15 mouse cellular contexts compared by ENCODE assay signal in genomic region chr12:27646497-27647307, GRCm38 (mm10).
DNase-seq lines count a peak whose midpoint lies in the region; ATAC-seq and TF ChIP-seq lines count a peak whose summit lies in the region.
"Had no signal": no experiment of that assay in that cellular context is flagged by ENCODE, and none has a peak within 500 bp of the region (broad histone marks: within the 10 kb centered on the region; RNA-seq: fewer than 3 reads in every experiment).

No protein-coding gene starts in this region.

- H3K4me3 ChIP-seq in embryonic facial prominence, embryonic 15.5 days (replicated peaks), result no peak overlapping the region
- no peak overlapping the region for H3K4me3 ChIP-seq in forebrain, postnatal 0 days (ENCODE audit: low read depth, low read length)
- no peak overlapping the region for H3K4me3 ChIP-seq in midbrain, embryonic 16.5 days (ENCODE audit: low read depth, low read length)
- H3K4me3 ChIP-seq: left cerebral cortex, adult 2 months; liver, embryonic 15.5 days had no signal

- DNase-seq in layer of hippocampus, postnatal 10 days (ENCODE audit: low spot score in 2 of 2), result peak; percentile 9 to 16
- no peak for DNase-seq in layer of hippocampus, postnatal 36 days
- peak; percentile 70 for DNase-seq in forebrain, postnatal 0 days
- DNase-seq in adrenal gland, postnatal 25 days, result no peak
- DNase-seq in spleen, postnatal 36 days (ENCODE audit: low spot score in 2 of 2), result no peak
- DNase-seq: adrenal gland, postnatal 14 days; cerebellum, adult 8-10 months; gastrocnemius, postnatal 10 days; kidney, adult 2 months; thymus, postnatal 14 days had no signal

- TF ChIP-seq CTCF in forebrain, postnatal 0 days (IDR thresholded peaks at IDR 0.05; ENCODE audit: low read depth), result no peak

- no peaks in the 10 kb centered on the region for H3K9me3 ChIP-seq in embryonic facial prominence, embryonic 15.5 days (replicated peaks)
- H3K9me3 ChIP-seq in forebrain, postnatal 0 days (ENCODE audit: low read length), result no peaks in the 10 kb centered on the region
- H3K9me3 ChIP-seq in midbrain, embryonic 16.5 days (replicated peaks; ENCODE audit: control insufficient read depth, low read length, poor library complexity, severe bottlenecking), result no peaks in the 10 kb centered on the region
- H3K9me3 ChIP-seq: liver, embryonic 15.5 days had no signal

- no peak overlapping the region for H3K9ac ChIP-seq in embryonic facial prominence, embryonic 15.5 days
- no peak overlapping the region for H3K9ac ChIP-seq in forebrain, postnatal 0 days
- H3K9ac ChIP-seq in midbrain, embryonic 16.5 days (ENCODE audit: low read depth, low read length), result no peak overlapping the region
- H3K9ac ChIP-seq: liver, embryonic 15.5 days had no signal

- no peak overlapping the region for H3K27ac ChIP-seq in embryonic facial prominence, embryonic 15.5 days (replicated peaks)
- peak overlapping the region; percentile 51 for H3K27ac ChIP-seq in forebrain, postnatal 0 days (ENCODE audit: low read depth, low read length)
- no peak overlapping the region for H3K27ac ChIP-seq in midbrain, embryonic 16.5 days (ENCODE audit: low read length)
- H3K27ac ChIP-seq: left cerebral cortex, adult 2 months; liver, embryonic 15.5 days had no signal

- WGBS in embryonic facial prominence, embryonic 15.5 days, result 49% methylated on average over 11 of the region's 11 CpGs
- whole genome bisulfite sequencing in forebrain, postnatal 0 days, result 15% methylated on average over 11 of the region's 11 CpGs
- WGBS in midbrain, embryonic 16.5 days, result 40% methylated on average over 11 of the region's 11 CpGs

- no peaks in the 10 kb centered on the region for H3K27me3 ChIP-seq in embryonic facial prominence, embryonic 15.5 days
- H3K27me3 ChIP-seq in forebrain, postnatal 0 days (ENCODE audit: insufficient read depth, low read length), result no peaks in the 10 kb centered on the region
- no peaks in the 10 kb centered on the region for H3K27me3 ChIP-seq in midbrain, embryonic 16.5 days (ENCODE audit: control insufficient read depth, insufficient read depth, low read depth, low read length)
- H3K27me3 ChIP-seq: CH12.LX; liver, embryonic 15.5 days had no signal

- H3K36me3 ChIP-seq in embryonic facial prominence, embryonic 15.5 days, result no peaks in the 10 kb centered on the region
- no peaks in the 10 kb centered on the region for H3K36me3 ChIP-seq in forebrain, postnatal 0 days (ENCODE audit: insufficient read depth)
- no peaks in the 10 kb centered on the region for H3K36me3 ChIP-seq in midbrain, embryonic 16.5 days (ENCODE audit: control insufficient read depth, insufficient read depth, low read length)
- H3K36me3 ChIP-seq: liver, embryonic 15.5 days had no signal

- no peak overlapping the region for H3K4me2 ChIP-seq in embryonic facial prominence, embryonic 15.5 days (replicated peaks)
- H3K4me2 ChIP-seq in forebrain, postnatal 0 days (ENCODE audit: low read depth), result no peak overlapping the region
- H3K4me2 ChIP-seq in midbrain, embryonic 16.5 days (ENCODE audit: low read length), result no peak overlapping the region
- H3K4me2 ChIP-seq: liver, embryonic 15.5 days had no signal

- no peaks in the 10 kb centered on the region for H3K4me1 ChIP-seq in embryonic facial prominence, embryonic 15.5 days
- peaks cover 4% of the 10 kb centered on the region; the same call in 1 of the 2 replicates for H3K4me1 ChIP-seq in forebrain, postnatal 0 days (ENCODE audit: insufficient read depth)
- H3K4me1 ChIP-seq in midbrain, embryonic 16.5 days (ENCODE audit: control insufficient read depth, insufficient read depth, low read length), result no peaks in the 10 kb centered on the region
- H3K4me1 ChIP-seq: liver, embryonic 15.5 days had no signal

- 0 out of 2 replicates have a peak, but pooled peaks have one; percentile 34 for ATAC-seq in embryonic facial prominence, embryonic 15.5 days (ENCODE audit: insufficient number of reproducible peaks, low FRiP score, low TSS enrichment, low read depth)
- peak; percentile 50 for ATAC-seq in forebrain, postnatal 0 days
- peak; percentile 56; the same call in 1 of the 2 replicates for ATAC-seq in midbrain, embryonic 16.5 days

Comparison
In these comparisons a context has a peak if more than half of its experiments do, and no peak if none do; other contexts are left out.
1. DNase-seq: peak in layer of hippocampus, postnatal 10 days (2 of 2) and forebrain, postnatal 0 days (single experiment); none in layer of hippocampus, postnatal 36 days (0 of 2), adrenal gland, postnatal 25 days (single experiment) and spleen, postnatal 36 days (0 of 2).
2. Peak in every context shown above with its lines, with median percentiles within 50 percentile points of each other: ATAC-seq.